ENCODE assay signal across 8 mouse cellular contexts in the genomic region with DNA sequence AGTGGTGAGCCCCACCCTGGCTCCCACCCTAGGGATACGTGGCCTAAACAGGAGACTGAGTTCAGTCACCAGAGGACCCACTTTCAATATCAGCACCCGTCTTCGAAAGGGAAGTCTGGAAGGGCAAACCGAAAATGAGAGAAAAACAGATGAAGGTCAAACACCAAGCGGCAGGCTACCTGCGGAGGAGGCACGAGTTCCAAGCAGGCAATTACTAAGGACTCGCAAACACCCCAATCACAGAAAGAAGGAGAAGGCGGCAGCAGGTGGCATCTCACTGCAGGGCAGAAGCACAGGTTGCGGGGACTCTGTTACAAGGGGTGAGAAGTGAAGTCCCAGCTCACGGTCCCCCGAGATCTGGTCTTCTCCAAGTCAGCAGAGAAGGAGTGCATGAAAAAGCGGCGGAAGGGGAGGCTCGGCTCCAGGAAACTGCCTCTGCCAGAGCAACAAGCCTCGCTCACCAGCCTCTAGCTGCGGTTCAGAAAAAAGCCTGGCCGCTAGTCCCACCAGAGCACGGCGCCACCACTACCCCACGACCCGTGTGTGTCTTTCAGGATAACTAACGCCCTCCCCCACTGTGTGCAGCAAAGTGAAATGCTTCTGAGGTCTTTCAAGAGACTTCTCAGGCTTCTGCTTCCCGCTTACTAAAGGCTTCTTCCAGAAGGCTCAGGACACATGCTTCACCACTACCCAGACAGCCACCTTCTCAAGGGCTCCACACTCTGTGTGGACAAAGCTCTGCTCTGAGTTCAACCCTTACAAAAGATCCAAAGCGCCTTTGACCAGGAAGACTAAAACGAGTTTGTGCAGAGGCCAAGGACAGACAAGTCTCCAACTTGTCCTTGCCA. TPM values are rescaled to one million over a fixed set of nuclear protein-coding genes. Genes with fewer than 3 reads are reported as not detected.
DNase-seq lines count a peak whose midpoint lies in the region; ATAC-seq and TF ChIP-seq lines count a peak whose summit lies in the region.

No protein-coding gene starts in this region.

- peak overlapping the region; percentile 91 for H3K4me3 ChIP-seq in kidney, adult 2 months (ENCODE audit: insufficient read depth, low read depth, low read length)
- H3K4me3 ChIP-seq in liver, embryonic 15.5 days (replicated peaks): peak overlapping the region; percentile 47
- peak overlapping the region; percentile 28 for H3K4me3 ChIP-seq in olfactory bulb, adult 2 months (ENCODE audit: insufficient read depth, low read depth, low read length)

- H3K9ac ChIP-seq in liver, embryonic 15.5 days: no peak overlapping the region

- ATAC-seq in hematopoietic stem cell, adult 5-6 weeks (replicated peaks in 1 of 2; ENCODE audit: insufficient read depth in 1 of 2, low FRiP score in 2 of 2, low TSS enrichment in 1 of 2, low read depth in 1 of 2, poor library complexity in 2 of 2, severe bottlenecking in 2 of 2): peak; percentile 14 to 21; a peak in 2 of 4 replicates
- ATAC-seq in liver, embryonic 15.5 days (ENCODE audit: insufficient read depth): no peak

- H3K27me3 ChIP-seq in kidney, adult 2 months (replicated peaks; ENCODE audit: control insufficient read depth, insufficient read depth, low read length): 0 out of 2 replicates have a peak, but pooled peaks cover 2% of the 10 kb centered on the region
- H3K27me3 ChIP-seq in liver, embryonic 15.5 days: peaks cover 87% of the 10 kb centered on the region

- no peak for TF ChIP-seq CTCF in kidney, adult 2 months (conservative IDR thresholded peaks at IDR 0.05; ENCODE audit: insufficient read depth, insufficient read length, low read depth, low read length)
- no peak for TF ChIP-seq CTCF in brain, embryonic 14.5 days (IDR thresholded peaks at IDR 0.05; ENCODE audit: borderline replicate concordance, extremely low read depth, insufficient read depth, insufficient read length)
- TF ChIP-seq CTCF in olfactory bulb, adult 2 months (IDR thresholded peaks at IDR 0.05; ENCODE audit: insufficient read depth, low read depth, low read length): no peak

- no peaks in the 10 kb centered on the region for H3K36me3 ChIP-seq in kidney, adult 2 months (ENCODE audit: control insufficient read depth, insufficient read depth, low read length)
- no peaks in the 10 kb centered on the region for H3K36me3 ChIP-seq in liver, embryonic 15.5 days (replicated peaks)

- WGBS in kidney, adult 2 months: 8% methylated on average over 26 of the region's 26 CpGs
- WGBS in liver, embryonic 15.5 days (ENCODE audit: insufficient replicate concordance): 3% methylated on average over 26 of the region's 26 CpGs
- WGBS in olfactory bulb, adult 2 months: 20% methylated on average over 26 of the region's 26 CpGs

- no peak for TF ChIP-seq POLR2A in kidney, adult 2 months (IDR thresholded peaks at IDR 0.05; ENCODE audit: low read depth, low read length)
- no peak for TF ChIP-seq POLR2A in brain, embryonic 14.5 days (IDR thresholded peaks at IDR 0.05; ENCODE audit: borderline replicate concordance, extremely low read depth, insufficient read depth, insufficient read length, poor library complexity, severe bottlenecking)
- TF ChIP-seq POLR2A in olfactory bulb, adult 2 months (IDR thresholded peaks at IDR 0.05; ENCODE audit: insufficient read depth, low read depth, low read length): no peak

- no peaks in the 10 kb centered on the region for H3K4me1 ChIP-seq in kidney, adult 2 months (ENCODE audit: control insufficient read depth, insufficient read depth, low read length)
- peaks cover 18% of the 10 kb centered on the region for H3K4me1 ChIP-seq in liver, embryonic 15.5 days (replicated peaks)
- peaks cover 18% of the 10 kb centered on the region for H3K4me1 ChIP-seq in olfactory bulb, adult 2 months (ENCODE audit: control insufficient read depth, insufficient read depth, low read length)

- H3K4me2 ChIP-seq in liver, embryonic 15.5 days: peak overlapping the region; percentile 72

- DNase-seq in kidney, adult 2 months: no peak
- no peak for DNase-seq in kidney, postnatal 25 days
- DNase-seq in brain, embryonic 14.5 days (ENCODE audit: low read depth): peak; percentile 19
- no peak for DNase-seq in right cerebral cortex, postnatal 14 days
- no peak for DNase-seq in layer of hippocampus, postnatal 14 days (ENCODE audit: low spot score in 2 of 2)

- no peaks in the 10 kb centered on the region for H3K9me3 ChIP-seq in liver, embryonic 15.5 days (replicated peaks)

- peak overlapping the region; percentile 78 for H3K27ac ChIP-seq in kidney, adult 2 months (ENCODE audit: insufficient read depth, low read depth, low read length)
- no peak overlapping the region for H3K27ac ChIP-seq in liver, embryonic 15.5 days (replicated peaks)
- no peak overlapping the region for H3K27ac ChIP-seq in olfactory bulb, adult 2 months (ENCODE audit: insufficient read depth, low read depth, low read length)

RNA-seq across cellular contexts. Expression of a gene that starts 1.1 kb away (rescaled TPM):
- polyA plus RNA-seq in kidney, adult 2 months (2012; rRNA removed): 62.8 and 71.2 TPM in 2 replicates
- 1.00 and 1.7 TPM in 2 replicates for polyA plus RNA-seq in brain, embryonic 14.5 days (2012; rRNA removed)
- total RNA-seq in hematopoietic stem cell, adult 5-6 weeks (2017): 11.3 and 16.6 TPM in 2 replicates
- 0.46 and 0.55 TPM in 2 replicates for polyA plus RNA-seq in liver, embryonic 15.5 days (2015; fragmentation: Nextera tagmentation; extraction: Ambion mirVana)
- not detected in 2 replicates for polyA plus RNA-seq in olfactory bulb, adult 2 months (2012; ENCODE audit: insufficient read depth, insufficient read length, low replicate concordance, missing spikeins)
- under 1 TPM; 0.67 to 0.93 TPM for total RNA-seq in layer of hippocampus, postnatal 14 days (2021)

Comparison
In these comparisons a context has a peak if more than half of its experiments do, and no peak if none do; other contexts are left out.
1. H3K4me3 ChIP-seq: peak in every context shown above with its lines; median percentile 91 in kidney, adult 2 months; 47 in liver, embryonic 15.5 days; 28 in olfactory bulb, adult 2 months.
2. RNA of a gene that starts 1.1 kb away (polyA plus RNA-seq): 62.8 to 71.2 TPM in kidney, adult 2 months; 1.00 to 1.7 TPM in brain, embryonic 14.5 days, 0.46 to 0.55 TPM in liver, embryonic 15.5 days and not detected in olfactory bulb, adult 2 months; every median in the first group is over 10 times any median in the second.